Mouse (Mus musculus): ENCODE measurements around the gene Grasp.

DNA sequence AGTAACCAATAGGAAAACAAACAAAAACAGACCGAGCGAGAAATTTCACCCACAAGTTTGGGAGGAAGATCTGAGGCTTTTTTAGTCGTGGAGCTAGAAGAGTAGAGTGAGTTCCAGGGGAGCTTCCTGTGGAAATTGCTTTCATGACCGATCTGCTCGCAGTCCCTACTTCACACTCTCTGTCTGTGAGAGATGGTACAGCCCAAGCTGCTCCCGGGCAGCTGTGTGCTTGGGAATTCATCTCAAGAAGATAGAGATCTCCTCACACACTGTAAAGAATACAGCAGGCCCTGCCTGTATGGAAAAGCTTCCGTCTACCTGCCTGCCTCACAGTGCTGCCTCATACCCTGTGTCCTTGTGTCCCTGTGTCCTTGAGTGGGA is 31.7 kb upstream of the Grasp start:
- TF ChIP-seq USF1 (IDR thresholded peaks at IDR 0.05; ENCODE audit: low read depth), result no peak
- TF ChIP-seq TCF12 (IDR thresholded peaks at IDR 0.05; ENCODE audit: insufficient read depth, poor library complexity, severe bottlenecking), result no peak
- TF ChIP-seq POLR2A (IDR thresholded peaks at IDR 0.05; ENCODE audit: insufficient read length, low read depth), result no peak
- no peak for TF ChIP-seq CEBPB (IDR thresholded peaks at IDR 0.05; ENCODE audit: insufficient read depth, poor library complexity, severe bottlenecking)
